Mouse (Mus musculus): Measurements from ENCODE around the gene Sgo2a.

GRCm38 (mm10) chr1:58046721-58047290 is 51.0 kb downstream of the Sgo2a start:
- TF ChIP-seq POLR2A (IDR thresholded peaks at IDR 0.05; ENCODE audit: borderline replicate concordance, insufficient read depth, low read length), result no peak
- TF ChIP-seq CTCF (IDR thresholded peaks at IDR 0.05; ENCODE audit: borderline replicate concordance, insufficient read depth, low read depth, low read length), result no peak

Data from cerebellum, adult 2 months (tissue).